Mouse (Mus musculus) heart, adult 2 months (tissue): ENCODE results near the gene Gprin1. TPM values are rescaled to one million over a fixed set of nuclear protein-coding genes. Genes with fewer than 3 reads are reported as not detected.
A peak's percentile ranks its signal among the peaks of the same experiment; 100 is the strongest.

Experiments used
- DNase-seq, 2 experiments: peaks; one replicate each; pipeline ENCODE4 v3.0.0; 2021
- H3K27ac ChIP-seq: fragments of 200-600 bp; 2 replicates; pipeline ENCODE4 v1.8.1; 2022
- H3K27me3 ChIP-seq: fragments of 200-500 bp; 2 replicates; pipeline ENCODE4 v1.6.1; 2012; ENCODE audit warnings: mild to moderate bottlenecking, low read length, inconsistent platforms, mixed read lengths; ENCODE audit not compliant: control insufficient read depth, insufficient read depth
- H3K36me3 ChIP-seq: fragments of 200-500 bp; 2 replicates; pipeline ENCODE4 v1.6.1; 2012; ENCODE audit warnings: low read length, inconsistent platforms; ENCODE audit not compliant: control insufficient read depth, insufficient read depth
- H3K4me1 ChIP-seq: fragments of 200-500 bp; 2 replicates; pipeline ENCODE4 v1.6.1; 2011; ENCODE audit warnings: low read length; ENCODE audit not compliant: control insufficient read depth, insufficient read depth
- H3K4me3 ChIP-seq: fragments of 200-600 bp; 2 replicates; pipeline ENCODE4 v1.8.1; 2022
- H3K79me2 ChIP-seq: fragments of 200-500 bp; replicated peaks from 2 replicates; pipeline ENCODE4 v1.6.1; 2012; ENCODE audit warnings: mild to moderate bottlenecking, inconsistent platforms, low read length, moderate library complexity, mixed read lengths; ENCODE audit not compliant: control insufficient read depth, insufficient read depth
- H3K9ac ChIP-seq: fragments of 200-500 bp; 2 replicates; pipeline ENCODE4 v1.6.1; 2012; ENCODE audit warnings: low read depth, mild to moderate bottlenecking, control low read depth, inconsistent platforms, low read length, mixed read lengths
- CTCF ChIP-seq: fragments of 200-600 bp; IDR thresholded peaks from 2 replicates; pipeline ENCODE4 v1.8.1; 2022; ENCODE audit warnings: antibody characterized with exemption, mild to moderate bottlenecking, moderate library complexity
- EP300 ChIP-seq: fragments of 200-500 bp; IDR thresholded peaks from 2 replicates; pipeline ENCODE4 v1.6.1; 2011; ENCODE audit warnings: low read depth, low read length, control low read depth; ENCODE audit not compliant: insufficient read depth
- POLR2A ChIP-seq: fragments of 200-500 bp; IDR thresholded peaks from 2 replicates; pipeline ENCODE4 v1.6.1; 2011; ENCODE audit warnings: mild to moderate bottlenecking, low read depth, low read length, control low read depth; ENCODE audit not compliant: insufficient read depth
- WGBS: fragments of 180-500 bp; shearing (Covaris S2); methylation state at CpG from one replicate; pipeline ENCODE4 v1.1.7; 2018; 5-methylcytosine and 5-hydroxymethylcytosine counted together
- intact Hi-C: fragments of 180-260 bp; cut with DNase I; formaldehyde crosslinking; loops from one replicate; pipeline ENCODE4 v1.15.1; 2025
- polyA plus RNA-seq: library from polyadenylated mRNA; depleted of rRNA; stranded (reverse); fragments of >200 nt; gene quantifications from 2 replicates; pipeline ENCODE4 v1.2.3, GENCODE M21; 2012
- total RNA-seq, 2 experiments: library from RNA; stranded (reverse); gene quantifications; 2 replicates each; pipeline ENCODE4 v1.2.3; 2021

The Gprin1 gene
- total and polyA plus RNA-seq, 3 experiments, result not detected

- Histone ChIP-seq H3K79me2 (no peaks in the 10 kb centered on the region), H3K4me1 (no peaks in the 10 kb centered on the region), H3K4me3 (no peak within 1 kb of the TSS), H3K36me3 (no peaks in the 10 kb centered on the region), H3K9ac (no peak within 1 kb of the TSS), H3K27me3 (no peaks in the 10 kb centered on the region), H3K27ac (no peak within 1 kb of the TSS)
- no peak for DNase-seq
- 77% methylated on average over 4 of the region's 4 CpGs for WGBS
- TF ChIP-seq POLR2A (no peak), EP300 (no peak), CTCF (no peak)
- intact Hi-C loops, result no loop called here
Observed at GRCm38 (mm10) chr13:54783698-54784097, 34.0 kb upstream of the Gprin1 start, which contains the start of gene Eif4e1b. TSS of gene Eif4e1b (plus strand) at chr13:54783998.

GRCm38 (mm10) chr13:54783235-54783634 is 33.6 kb upstream of the Gprin1 start:
- no peak overlapping the region for H3K27ac ChIP-seq
- WGBS, result 42% methylated on average over 2 of the region's 2 CpGs
- intact Hi-C loops, result no loop called here
- TF ChIP-seq CTCF (no peak), POLR2A (no peak), EP300 (no peak)
- H3K9ac ChIP-seq, result no peak overlapping the region
- no peak overlapping the region for H3K4me3 ChIP-seq
- H3K36me3 ChIP-seq, result no peaks in the 10 kb centered on the region
- no peaks in the 10 kb centered on the region for H3K79me2 ChIP-seq
- H3K4me1 ChIP-seq, result no peaks in the 10 kb centered on the region
- no peak for DNase-seq
- no peaks in the 10 kb centered on the region for H3K27me3 ChIP-seq

GRCm38 (mm10) chr13:54781086-54781485 is 31.4 kb upstream of the Gprin1 start:
- DNase-seq, result no peak
- 86% methylated on average over 3 of the region's 3 CpGs for WGBS
- TF ChIP-seq POLR2A, result no peak
- no peak for TF ChIP-seq EP300
- no peak for TF ChIP-seq CTCF
- H3K27ac ChIP-seq, result no peak overlapping the region
- H3K79me2 ChIP-seq, result no peaks in the 10 kb centered on the region
- intact Hi-C loops, result no loop called here
- no peaks in the 10 kb centered on the region for H3K27me3 ChIP-seq
- H3K9ac ChIP-seq, result no peak overlapping the region
- no peaks in the 10 kb centered on the region for H3K36me3 ChIP-seq
- no peak overlapping the region for H3K4me3 ChIP-seq
- no peaks in the 10 kb centered on the region for H3K4me1 ChIP-seq

GRCm38 (mm10) chr13:54780592-54780991 is 30.9 kb upstream of the Gprin1 start:
- Histone ChIP-seq H3K9ac (no peak overlapping the region), H3K27ac (no peak overlapping the region), H3K4me3 (no peak overlapping the region), H3K27me3 (no peaks in the 10 kb centered on the region), H3K79me2 (no peaks in the 10 kb centered on the region), H3K4me1 (no peaks in the 10 kb centered on the region), H3K36me3 (no peaks in the 10 kb centered on the region)
- intact Hi-C loops, result no loop called here
- WGBS, result 55% methylated on average over 3 of the region's 3 CpGs
- no peak for TF ChIP-seq EP300
- TF ChIP-seq POLR2A, result no peak
- TF ChIP-seq CTCF, result no peak
- peak in 1 of 2 experiments; percentile 23 for DNase-seq

- Histone ChIP-seq H3K4me3 (no peak overlapping the region), H3K27me3 (peaks cover 9% of the 10 kb centered on the region; the same call in 1 of the 2 replicates), H3K36me3 (no peaks in the 10 kb centered on the region), H3K27ac (no peak overlapping the region), H3K9ac (no peak overlapping the region), H3K4me1 (no peaks in the 10 kb centered on the region), H3K79me2 (no peaks in the 10 kb centered on the region)
- DNase-seq, result no peak
- WGBS, result 81% methylated on average over 4 of the region's 4 CpGs
- intact Hi-C loops, result no loop called here
- TF ChIP-seq POLR2A (no peak), CTCF (no peak), EP300 (no peak)
Observed at GRCm38 (mm10) chr13:54767012-54767411, 17.3 kb upstream of the Gprin1 start.

GRCm38 (mm10) chr13:54766192-54766768 is 16.6 kb upstream of the Gprin1 start, which contains the start of gene Sncb:
TSS of gene Sncb (minus strand) at chr13:54766595.
- no peaks in the 10 kb centered on the region for H3K36me3 ChIP-seq
- 3% methylated on average over 35 of the region's 35 CpGs for WGBS
- no peak within 1 kb of the TSS for H3K9ac ChIP-seq
- intact Hi-C loops, result no loop called here
- no peak within 1 kb of the TSS for H3K4me3 ChIP-seq
- H3K27me3 ChIP-seq, result peaks cover 9% of the 10 kb centered on the region; the same call in 1 of the 2 replicates
- H3K27ac ChIP-seq, result no peak within 1 kb of the TSS
- H3K4me1 ChIP-seq, result no peaks in the 10 kb centered on the region
- TF ChIP-seq CTCF, result peak; percentile 75
- no peak for TF ChIP-seq POLR2A
- no peak for TF ChIP-seq EP300
- peak; percentile 34 to 57 for DNase-seq
- no peaks in the 10 kb centered on the region for H3K79me2 ChIP-seq
